Comparison of ENCODE assay signal across 15 mouse cellular contexts in genomic region chr3:33913470-33913869, GRCm38 (mm10).
"Had no signal": no experiment of that assay in that cellular context is flagged by ENCODE, and none has a peak within 500 bp of the region (broad histone marks: within the 10 kb centered on the region; RNA-seq: fewer than 3 reads in every experiment).

No protein-coding gene starts in this region.

- H3K27me3 ChIP-seq: limb, embryonic 15.5 days; liver, embryonic 13.5 days had no signal

- H3K4me3 ChIP-seq: layer of hippocampus, adult 2 months; limb, embryonic 15.5 days; liver, embryonic 13.5 days; midbrain, embryonic 10.5 days; myocyte; neural tube, embryonic 15.5 days had no signal

- H3K4me1 ChIP-seq: limb, embryonic 15.5 days; liver, embryonic 13.5 days; midbrain, embryonic 10.5 days; neural tube, embryonic 15.5 days had no signal

- H3K27ac ChIP-seq: layer of hippocampus, adult 2 months; limb, embryonic 15.5 days; liver, embryonic 13.5 days; midbrain, embryonic 10.5 days; neural tube, embryonic 15.5 days had no signal

- ATAC-seq: inflammation-experienced regulatory T-cells, adult 6 months; liver, postnatal 0 days had no signal

- H3K36me3 ChIP-seq: limb, embryonic 15.5 days; liver, embryonic 13.5 days; midbrain, embryonic 10.5 days; neural tube, embryonic 15.5 days had no signal

- DNase-seq: kidney, adult 11 months; kidney, postnatal 10 days; kidney, postnatal 4 days; liver, embryonic 13.5 days; liver, postnatal 0 days; midbrain, embryonic 14.5 days; right cerebral cortex, adult 18-20 months; right cerebral cortex, postnatal 25 days; thymus, postnatal 36 days had no signal

- H3K4me2 ChIP-seq: limb, embryonic 15.5 days; liver, embryonic 13.5 days; neural tube, embryonic 15.5 days had no signal

- H3K9me3 ChIP-seq: limb, embryonic 15.5 days; liver, embryonic 13.5 days; midbrain, embryonic 10.5 days; neural tube, embryonic 15.5 days had no signal

- H3K9ac ChIP-seq: limb, embryonic 15.5 days; liver, embryonic 13.5 days; liver, postnatal 0 days; neural tube, embryonic 15.5 days had no signal
